11 mouse cellular contexts compared by ENCODE assay signal in the genomic region with DNA sequence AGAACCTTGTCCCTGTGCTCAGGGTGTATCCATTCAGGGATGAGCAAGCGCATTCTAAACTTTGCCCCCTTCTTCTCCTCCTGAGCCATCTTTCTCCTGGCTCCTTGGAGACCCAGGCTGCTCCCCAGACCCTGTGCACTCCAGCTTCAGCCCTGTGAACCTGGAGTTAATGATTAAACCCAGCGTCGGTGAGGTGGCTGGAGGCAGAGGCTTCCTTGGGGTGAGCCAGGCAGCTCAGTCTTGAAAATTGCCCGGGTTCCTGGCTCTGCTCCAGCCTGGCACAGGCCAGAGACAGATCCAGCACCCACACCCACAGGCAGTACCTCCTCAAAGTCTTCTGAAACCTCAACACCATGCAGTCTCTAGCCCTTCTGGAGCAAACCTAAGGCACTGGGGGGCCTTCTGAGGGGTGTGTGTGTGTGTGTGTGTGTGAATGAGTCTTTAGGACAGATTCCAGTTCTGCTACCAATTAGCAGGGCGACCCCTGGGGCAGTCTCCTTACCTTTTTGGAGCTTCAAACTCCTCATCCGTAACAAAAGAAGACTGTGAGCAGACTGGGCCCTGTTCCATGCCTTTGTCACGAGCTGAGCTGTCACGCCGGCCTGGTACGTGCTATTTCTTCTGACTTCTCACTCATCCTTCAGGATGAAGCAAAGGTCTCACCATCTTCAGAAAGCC. TPM values are rescaled to one million over a fixed set of nuclear protein-coding genes. Genes with fewer than 3 reads are reported as not detected.
DNase-seq lines count a peak whose midpoint lies in the region; ATAC-seq and TF ChIP-seq lines count a peak whose summit lies in the region.
"Had no signal": no experiment of that assay in that cellular context is flagged by ENCODE, and none has a peak within 500 bp of the region (broad histone marks: within the 10 kb centered on the region; RNA-seq: fewer than 3 reads in every experiment).

No protein-coding gene starts in this region.

- peak; percentile 64 for DNase-seq in urinary bladder, postnatal 14 days (ENCODE audit: low spot score)
- DNase-seq in urinary bladder, postnatal 4 days (ENCODE audit: low spot score in 2 of 2): no peak
- DNase-seq in kidney, adult 11 months: peak; percentile 96
- peak; percentile 91 to 95 for DNase-seq in kidney, postnatal 36 days
- DNase-seq in stomach, postnatal 0 days (ENCODE audit: low spot score): peak; percentile 80
- no peak for DNase-seq in spleen, adult 12 weeks (ENCODE audit: low spot score)
- DNase-seq in layer of hippocampus, adult 18-20 months (ENCODE audit: low spot score in 2 of 2): no peak
- DNase-seq: embryo, embryonic 11 days; heart, postnatal 4 days had no signal

- 53% methylated on average over 10 of the region's 10 CpGs for WGBS in stomach, postnatal 0 days

- no peaks in the 10 kb centered on the region for H3K36me3 ChIP-seq in stomach, postnatal 0 days (ENCODE audit: control insufficient read depth, insufficient read depth, low read length)
- H3K36me3 ChIP-seq: forebrain, embryonic 15.5 days had no signal

- no peak overlapping the region for H3K9ac ChIP-seq in stomach, postnatal 0 days (ENCODE audit: low read length)
- H3K9ac ChIP-seq: forebrain, embryonic 15.5 days had no signal

- no peak for TF ChIP-seq EP300 in stomach, postnatal 0 days (optimal IDR thresholded peaks at IDR 0.05)

- H3K27me3 ChIP-seq in stomach, postnatal 0 days (ENCODE audit: control insufficient read depth, insufficient read depth, low read length): no peaks in the 10 kb centered on the region
- H3K27me3 ChIP-seq: forebrain, embryonic 15.5 days had no signal

- H3K4me2 ChIP-seq in stomach, postnatal 0 days (replicated peaks; ENCODE audit: low read depth): no peak overlapping the region
- H3K4me2 ChIP-seq: forebrain, embryonic 15.5 days had no signal

- no peaks in the 10 kb centered on the region for H3K4me1 ChIP-seq in stomach, postnatal 0 days (replicated peaks; ENCODE audit: control insufficient read depth, insufficient read depth)

- no peak overlapping the region for H3K27ac ChIP-seq in stomach, postnatal 0 days (replicated peaks)
- H3K27ac ChIP-seq: forebrain, embryonic 15.5 days had no signal

- no peak for TF ChIP-seq CTCF in stomach, postnatal 0 days (IDR thresholded peaks at IDR 0.05; ENCODE audit: low read depth)

- ATAC-seq in stomach, postnatal 0 days (ENCODE audit: low FRiP score, low TSS enrichment): peak; percentile 83
- ATAC-seq: forebrain, embryonic 15.5 days had no signal

- no peak overlapping the region for H3K4me3 ChIP-seq in stomach, postnatal 0 days (ENCODE audit: low read depth, low read length)
- H3K4me3 ChIP-seq: forebrain, embryonic 15.5 days had no signal

- H3K9me3 ChIP-seq in stomach, postnatal 0 days (ENCODE audit: control insufficient read depth, low read length): no peaks in the 10 kb centered on the region
- H3K9me3 ChIP-seq: forebrain, embryonic 15.5 days had no signal

RNA-seq across cellular contexts. Expression of gene Hnf1b, which starts 29.9 kb away (rescaled TPM):
- 4.8 and 5.0 TPM in 2 replicates for polyA plus RNA-seq in stomach, postnatal 0 days (2015; fragmentation: Nextera tagmentation; extraction: Ambion mirVana)
- total RNA-seq in layer of hippocampus, adult 18-20 months (2021): under 1 TPM; 0.27 to 0.43 TPM
- total RNA-seq: granulocyte monocyte progenitor cell, adult 5-6 weeks; heart, postnatal 4 days had no signal
- polyA plus RNA-seq: forebrain, embryonic 15.5 days had no signal

Comparison
In these comparisons a context has a peak if more than half of its experiments do, and no peak if none do; other contexts are left out.
1. DNase-seq: peak in urinary bladder, postnatal 14 days (single experiment), kidney, adult 11 months (single experiment), kidney, postnatal 36 days (2 of 2) and stomach, postnatal 0 days (single experiment); none in urinary bladder, postnatal 4 days (0 of 2), spleen, adult 12 weeks (single experiment) and layer of hippocampus, adult 18-20 months (0 of 2).